Mouse (Mus musculus): ENCODE data around the gene Olfr651.
"Not testable (repeated sequence)": the region's sequence is repeated elsewhere in the genome, so short reads cannot be mapped to it uniquely, and the experiment has no call there.

The Olfr651 gene

GRCm38 (mm10) chr7:104549833-104550232 is at the start of gene Olfr651:
Gene Olfr651 (plus strand): TSS chr7:104550133.
- no peak for DNase-seq (ENCODE audit: low spot score)

DNA sequence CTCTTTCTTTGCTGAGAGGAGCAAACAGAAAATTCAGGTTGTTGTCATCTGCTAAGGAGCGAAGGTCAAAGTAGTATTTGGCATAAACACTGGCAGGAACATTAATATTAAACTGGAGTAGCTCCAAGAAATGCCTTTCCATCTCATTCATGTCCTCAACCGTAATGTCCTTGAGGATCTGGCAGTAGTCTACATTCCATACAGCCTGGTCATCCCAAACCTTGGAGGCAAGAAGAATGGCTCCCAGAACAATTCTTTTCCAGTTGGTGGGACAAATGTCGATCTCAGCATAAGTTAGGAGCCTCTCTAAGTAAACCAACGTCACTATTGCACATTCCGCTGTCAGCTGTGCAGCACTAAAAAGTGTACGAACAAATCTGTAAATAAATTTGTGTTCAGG is 48.7 kb upstream of the Olfr651 start:
- not testable (repeated sequence) for DNase-seq (ENCODE audit: low spot score)

DNA sequence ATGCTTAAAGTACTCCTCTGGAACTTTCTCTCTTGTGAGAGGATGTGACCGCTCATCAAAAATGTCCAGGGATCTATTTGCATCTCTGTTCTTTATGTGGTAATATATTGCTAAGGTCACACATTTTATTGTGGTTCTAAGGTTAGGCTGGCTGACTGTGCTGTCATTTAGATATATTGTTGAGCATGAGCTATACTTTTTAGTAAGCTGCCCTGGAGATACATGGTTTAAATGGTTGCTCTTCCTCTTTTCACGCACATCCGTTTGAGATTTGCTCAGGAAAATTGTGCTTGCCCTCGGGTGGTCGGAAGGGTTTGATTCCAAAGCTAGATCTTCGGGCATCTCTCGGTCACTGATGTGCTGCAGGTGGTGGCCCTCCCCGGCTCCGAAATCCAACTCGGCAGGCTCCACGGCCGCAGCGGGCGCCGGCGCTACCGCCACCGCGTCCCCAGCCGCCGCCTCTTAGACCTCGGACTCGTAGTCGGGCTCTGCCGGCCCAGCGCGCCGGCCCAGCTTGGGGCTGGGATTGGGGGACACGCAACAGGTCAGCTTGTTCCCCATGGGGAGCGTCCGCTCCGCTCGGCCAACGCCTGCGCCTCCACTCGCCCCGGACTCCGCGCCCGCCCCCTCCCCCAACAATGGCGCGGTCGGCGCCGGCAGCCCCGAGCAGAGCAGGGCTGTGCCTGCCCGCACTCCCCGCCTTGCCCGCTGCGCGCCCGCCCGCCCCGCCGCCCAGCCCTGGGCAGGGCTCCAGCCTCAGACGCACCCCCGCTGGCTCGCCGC is 48.2 kb upstream of the Olfr651 start:
- peak; percentile 26 for DNase-seq (ENCODE audit: low spot score)

DNA sequence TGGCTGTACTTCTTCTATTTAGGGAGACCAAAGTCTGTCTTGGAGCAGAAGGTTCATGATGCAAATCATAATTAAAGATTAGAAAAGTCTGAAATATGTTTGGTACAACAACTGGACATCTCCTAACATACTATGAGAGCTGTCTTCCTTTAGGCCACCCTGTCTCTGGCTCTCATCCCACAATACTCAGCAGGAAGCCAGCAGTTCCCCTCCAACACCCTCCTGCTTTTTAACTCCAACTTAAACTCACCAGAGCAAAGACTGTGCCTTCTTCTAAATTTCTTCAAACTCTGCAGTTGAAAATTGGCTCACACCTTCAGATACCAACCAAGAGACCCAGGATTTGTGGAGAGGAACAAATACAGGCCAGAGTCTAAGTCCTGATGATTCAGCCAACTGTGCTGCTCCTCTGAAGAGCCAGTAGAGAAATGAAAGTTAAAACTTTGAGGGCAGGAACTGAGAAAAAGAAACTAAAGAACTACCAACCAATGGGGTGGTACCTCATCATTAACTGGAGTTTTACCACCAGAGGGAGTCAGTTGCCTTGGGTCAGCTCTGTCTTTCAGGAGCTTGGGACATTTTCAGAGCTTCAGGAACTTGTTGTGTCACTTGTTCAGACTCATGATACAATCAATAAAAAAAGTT is 42.4 kb upstream of the Olfr651 start, which contains the start of gene Trim30d:
TSS of gene Trim30d (minus strand) at position 429 of the 645 bp plus-strand sequence.
- not testable (repeated sequence) for DNase-seq (ENCODE audit: low spot score)

DNA sequence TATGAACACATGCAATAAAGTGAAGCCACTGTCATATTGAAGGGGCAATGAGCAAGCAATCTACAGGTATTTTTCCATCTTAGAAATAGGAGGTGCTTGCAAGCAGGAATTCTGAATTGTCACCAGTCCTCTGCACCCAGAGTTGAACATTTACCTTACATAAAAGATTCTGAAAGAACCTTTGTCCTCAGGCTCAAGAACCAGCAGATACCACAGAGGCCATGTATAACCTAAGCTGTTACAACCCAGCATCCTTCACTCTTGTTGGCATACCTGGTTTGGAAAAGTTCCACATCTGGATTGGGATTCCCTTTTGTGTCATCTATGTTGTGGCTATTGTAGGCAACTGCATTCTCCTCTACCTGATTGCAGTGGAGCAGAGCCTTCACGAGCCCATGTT is 2.8 kb downstream of the Olfr651 start:
- DNase-seq (ENCODE audit: low spot score): no peak

DNA sequence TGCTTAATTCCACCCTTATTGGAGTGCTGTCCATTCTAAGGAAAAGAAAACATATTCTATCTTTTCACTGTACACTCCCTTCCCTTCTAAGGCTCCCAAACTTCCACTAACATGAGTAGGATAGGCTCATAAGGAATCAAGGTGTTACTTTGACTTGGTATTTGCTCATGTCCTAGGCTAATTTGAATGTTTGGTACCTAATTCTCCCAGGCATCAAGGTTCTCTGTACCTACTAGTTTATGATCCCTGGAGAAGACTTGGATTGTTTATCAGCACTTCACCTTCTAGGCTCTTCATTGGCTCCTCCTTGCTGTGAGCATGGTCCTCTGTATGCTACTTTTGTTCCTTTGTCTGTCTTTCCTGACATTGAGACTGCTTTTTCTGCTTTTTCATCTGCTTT is 10.7 kb downstream of the Olfr651 start, which contains the start of gene Olfr652:
TSS of gene Olfr652 (plus strand) at position 301 of the 400 bp plus-strand sequence.
- DNase-seq (ENCODE audit: low spot score): no peak

GRCm38 (mm10) chr7:104577014-104577413 is 27.1 kb downstream of the Olfr651 start, which contains the start of gene Olfr653:
Gene Olfr653 (plus strand): TSS chr7:104577314.
- DNase-seq (ENCODE audit: low spot score): no peak

- no peak for DNase-seq (ENCODE audit: low spot score)
Measured at GRCm38 (mm10) chr7:104580846-104581245, 30.9 kb downstream of the Olfr651 start.

DNA sequence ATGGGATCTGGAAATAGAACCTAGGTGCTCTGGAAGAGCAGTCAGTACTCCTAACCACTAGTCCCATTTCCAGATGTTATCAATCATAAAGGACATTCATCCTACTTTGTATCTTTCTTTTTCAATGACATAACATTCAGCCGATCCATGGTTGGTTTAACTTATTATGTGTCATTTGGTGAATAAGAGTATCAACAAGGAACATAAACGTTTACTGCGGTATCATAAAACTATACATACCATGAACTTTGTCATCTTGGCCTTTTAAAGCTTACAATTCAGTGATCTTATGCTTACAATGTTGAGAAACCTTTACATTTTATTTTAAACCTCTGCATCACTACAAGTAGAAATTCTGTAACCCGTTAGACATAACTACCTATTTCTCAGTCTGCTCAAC is 31.5 kb downstream of the Olfr651 start:
- DNase-seq (ENCODE audit: low spot score): no peak

GRCm38 (mm10) chr7:104586725-104587124 is 36.8 kb downstream of the Olfr651 start, which contains the start of gene Olfr654:
Gene Olfr654 (plus strand): TSS chr7:104587025.
- no peak for DNase-seq (ENCODE audit: low spot score)

DNA sequence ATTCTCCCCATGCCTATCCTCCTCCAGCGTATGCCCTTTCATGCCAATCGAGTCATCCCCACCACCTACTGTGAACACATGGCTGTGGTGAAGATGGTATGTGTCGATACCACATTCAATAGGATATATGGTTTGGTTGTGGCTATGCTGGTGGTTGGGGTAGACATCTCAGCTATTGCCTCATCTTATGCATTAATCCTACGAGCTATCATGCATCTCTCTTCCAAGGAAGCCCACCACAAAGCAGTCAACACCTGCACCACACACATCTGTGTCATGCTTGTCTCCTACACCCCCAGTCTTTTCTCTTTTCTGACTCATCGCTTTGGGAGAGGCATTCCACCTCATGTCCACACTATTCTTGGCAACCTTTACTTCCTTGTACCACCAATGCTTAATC is 38.3 kb downstream of the Olfr651 start:
- no peak for DNase-seq (ENCODE audit: low spot score)

DNA sequence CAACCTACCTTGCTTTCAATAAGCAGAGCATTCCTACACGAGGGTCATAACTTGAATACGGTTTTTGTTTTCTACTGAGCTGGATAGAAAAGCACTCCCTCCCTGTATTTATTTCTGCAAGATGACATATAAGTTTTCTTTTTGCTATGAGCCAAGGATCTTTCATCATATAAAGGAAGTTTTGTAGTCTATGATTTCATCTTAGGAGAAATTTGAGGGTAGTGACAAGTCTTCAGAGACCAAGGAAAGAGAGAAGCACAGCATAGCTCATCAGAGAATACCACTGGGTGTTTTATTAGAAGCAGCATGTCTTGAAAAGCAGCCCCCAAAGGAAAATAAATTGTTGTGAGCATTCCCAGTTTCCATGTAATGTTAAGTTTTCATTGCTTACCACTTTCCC is 51.7 kb downstream of the Olfr651 start, which contains the start of gene Olfr655:
TSS of gene Olfr655 (minus strand) at position 101 of the 400 bp plus-strand sequence.
- no peak for DNase-seq (ENCODE audit: low spot score)

DNA sequence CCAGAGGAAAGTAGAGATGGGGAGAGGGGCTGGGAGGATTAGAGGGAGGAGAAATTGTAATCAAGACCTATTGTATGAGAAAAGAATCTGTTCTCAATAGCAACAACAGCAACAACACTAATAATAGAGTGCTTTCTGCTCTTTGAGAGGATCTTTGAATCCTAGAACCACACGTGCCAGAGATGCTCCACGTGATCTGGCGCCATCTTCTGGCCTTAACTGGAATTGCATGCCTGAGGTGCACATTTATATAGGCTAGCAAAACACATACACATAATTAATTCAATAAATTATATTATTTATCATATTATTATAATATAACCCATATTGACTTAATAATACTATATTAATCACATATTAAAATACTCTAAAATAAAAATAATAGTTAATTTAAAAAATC is 53.2 kb downstream of the Olfr651 start:
- DNase-seq (ENCODE audit: low spot score): peak; percentile 78

All from embryo, embryonic 10 days (tissue).